Mouse (Mus musculus) forebrain, embryonic 14.5 days (tissue): ENCODE measurements at regions not wholly inside any gene's neighbourhood (a gene's known extent, or its start where the extent isn't known, plus 50 kb on each side); places are given as distances from the start of the nearest gene placed in this dataset.

ENCODE experiments used
- ATAC-seq: fragments of 200-750 bp; cut with Nextera tagmentation; 2 replicates; pipeline ENCODE4 v1.8.0; 2017; ENCODE audit warnings: mild to moderate bottlenecking, moderate library complexity
- DNase-seq: peaks from one replicate; pipeline ENCODE4 v3.0.0-alpha.2; 2015; ENCODE audit warnings: low spot score
- H3K27ac ChIP-seq: fragments of 300-500 bp; sonication (generic); 2 replicates; pipeline ENCODE4 v1.5.1; 2014; ENCODE audit warnings: low read depth, mild to moderate bottlenecking, control low read depth, low read length, moderate library complexity
- H3K27me3 ChIP-seq: fragments of 300-500 bp; sonication (generic); replicated peaks from 2 replicates; pipeline ENCODE4 v1.6.1; 2014; ENCODE audit warnings: low read length, control low read depth, mixed read lengths; ENCODE audit not compliant: control insufficient read depth, insufficient read depth
- H3K36me3 ChIP-seq: fragments of 300-500 bp; sonication (generic); 2 replicates; pipeline ENCODE4 v1.6.1; 2014; ENCODE audit warnings: low read length, control low read depth; ENCODE audit not compliant: control insufficient read depth, insufficient read depth
- H3K4me1 ChIP-seq: fragments of 300-500 bp; sonication (generic); 2 replicates; pipeline ENCODE4 v1.6.1; 2014; ENCODE audit warnings: antibody characterized with exemption, low read length, control low read depth; ENCODE audit not compliant: control insufficient read depth, insufficient read depth
- H3K4me2 ChIP-seq: fragments of 300-500 bp; sonication (generic); 2 replicates; pipeline ENCODE4 v1.6.1; 2014; ENCODE audit warnings: mild to moderate bottlenecking, control low read depth, low read length
- H3K4me3 ChIP-seq: fragments of 300-500 bp; sonication (generic); 2 replicates; pipeline ENCODE4 v1.5.1; 2014; ENCODE audit warnings: low read depth, low read length, control low read depth
- H3K9ac ChIP-seq: fragments of 300-500 bp; sonication (generic); 2 replicates; pipeline ENCODE4 v1.6.1; 2014; ENCODE audit warnings: mild to moderate bottlenecking, low read length, control low read depth, moderate library complexity
- H3K9me3 ChIP-seq: fragments of 300-500 bp; sonication (generic); replicated peaks from 2 replicates; pipeline ENCODE4 v1.6.1; 2016; ENCODE audit warnings: low read length, control low read depth, mixed read lengths; ENCODE audit not compliant: control insufficient read depth
- whole genome bisulfite sequencing: fragments of 180-500 bp; shearing (Covaris S2); extraction: QIAGEN DNeasy Blood & Tissue Kit; methylation state at CpG from one replicate; pipeline ENCODE4 v1.1.7; 2014; 5-methylcytosine and 5-hydroxymethylcytosine counted together

DNA sequence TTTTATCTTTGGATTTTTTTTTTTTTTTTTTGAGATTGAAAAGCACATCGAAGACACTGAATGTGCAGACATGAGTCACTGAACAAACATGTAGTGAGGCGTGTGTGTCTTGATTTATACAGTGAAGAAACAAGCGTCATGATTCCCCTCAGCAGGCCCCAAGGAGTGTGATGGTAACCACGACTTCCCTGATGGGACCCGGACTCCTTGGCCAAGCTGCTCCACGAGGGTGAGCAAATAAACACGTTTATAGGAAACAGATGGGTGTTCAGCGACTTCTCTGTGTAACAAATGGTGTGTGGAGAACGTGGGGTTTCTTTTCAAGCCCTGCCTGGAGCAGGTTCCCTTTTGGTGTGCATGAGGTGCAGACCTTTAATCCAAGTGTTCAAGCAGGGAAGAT is 228.9 kb upstream of the Elac2 start:
- H3K4me3 ChIP-seq, result no peak overlapping the region
- WGBS, result 61% methylated on average over 9 of the region's 9 CpGs
- H3K27ac ChIP-seq, result no peak overlapping the region
- H3K4me1 ChIP-seq, result no peaks in the 10 kb centered on the region
- H3K9me3 ChIP-seq, result no peaks in the 10 kb centered on the region
- H3K9ac ChIP-seq, result no peak overlapping the region
- no peak for ATAC-seq
- H3K27me3 ChIP-seq, result no peaks in the 10 kb centered on the region
- H3K36me3 ChIP-seq, result no peaks in the 10 kb centered on the region
- H3K4me2 ChIP-seq, result no peak overlapping the region
- DNase-seq, result no peak

DNA sequence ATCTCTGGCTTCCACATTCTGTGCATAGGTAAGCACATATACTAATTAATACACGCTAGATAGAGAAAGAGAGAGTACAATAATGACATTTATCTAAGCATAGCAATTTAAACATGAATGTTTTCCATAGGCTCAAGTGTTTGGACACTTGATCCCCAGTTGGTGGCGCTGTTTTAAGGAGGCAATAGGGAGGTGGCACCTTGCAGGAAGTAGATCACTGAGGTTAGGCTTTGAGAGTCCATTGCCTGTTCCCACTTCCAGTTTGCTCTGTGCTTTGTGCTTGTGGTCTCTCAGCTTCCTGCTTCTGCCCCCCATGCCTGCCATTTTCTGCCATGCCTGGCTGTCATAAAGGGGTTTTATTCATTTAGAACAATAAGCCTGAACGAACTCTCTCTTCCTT is 226.5 kb upstream of the Elac2 start:
- DNase-seq (no peak), ATAC-seq (no peak)
- Histone ChIP-seq H3K27ac (no peak overlapping the region), H3K9me3 (no peaks in the 10 kb centered on the region), H3K4me3 (no peak overlapping the region), H3K9ac (no peak overlapping the region), H3K27me3 (no peaks in the 10 kb centered on the region), H3K4me1 (no peaks in the 10 kb centered on the region), H3K36me3 (no peaks in the 10 kb centered on the region), H3K4me2 (no peak overlapping the region)
- WGBS, result 54% methylated on average over 3 of the region's 3 CpGs

DNA sequence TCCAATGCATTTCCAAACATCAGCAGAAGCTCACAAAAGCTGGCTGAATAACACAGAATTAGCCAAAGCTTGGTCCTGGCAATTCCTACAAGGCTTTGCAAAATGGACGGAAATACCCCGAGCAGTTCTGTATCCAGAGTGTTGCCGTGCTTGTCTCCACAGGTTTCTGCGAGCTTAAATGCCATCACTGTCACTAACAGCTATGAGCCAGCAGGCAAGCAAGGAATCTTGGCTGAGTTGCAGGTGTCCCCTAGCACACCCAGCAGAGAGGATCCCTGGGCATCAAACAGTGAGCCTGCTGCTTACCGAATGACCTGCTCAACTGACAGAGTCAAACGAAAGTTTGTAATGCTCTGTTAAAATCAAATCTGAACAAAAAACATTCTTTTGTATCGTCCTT is 226.0 kb upstream of the Elac2 start:
- Histone ChIP-seq H3K4me3 (no peak overlapping the region), H3K4me1 (no peaks in the 10 kb centered on the region), H3K36me3 (no peaks in the 10 kb centered on the region), H3K27ac (no peak overlapping the region), H3K9ac (no peak overlapping the region), H3K4me2 (no peak overlapping the region), H3K9me3 (no peaks in the 10 kb centered on the region), H3K27me3 (no peaks in the 10 kb centered on the region)
- 49% methylated on average over 7 of the region's 7 CpGs for WGBS
- no peak for ATAC-seq
- peak; percentile 13 for DNase-seq

DNA sequence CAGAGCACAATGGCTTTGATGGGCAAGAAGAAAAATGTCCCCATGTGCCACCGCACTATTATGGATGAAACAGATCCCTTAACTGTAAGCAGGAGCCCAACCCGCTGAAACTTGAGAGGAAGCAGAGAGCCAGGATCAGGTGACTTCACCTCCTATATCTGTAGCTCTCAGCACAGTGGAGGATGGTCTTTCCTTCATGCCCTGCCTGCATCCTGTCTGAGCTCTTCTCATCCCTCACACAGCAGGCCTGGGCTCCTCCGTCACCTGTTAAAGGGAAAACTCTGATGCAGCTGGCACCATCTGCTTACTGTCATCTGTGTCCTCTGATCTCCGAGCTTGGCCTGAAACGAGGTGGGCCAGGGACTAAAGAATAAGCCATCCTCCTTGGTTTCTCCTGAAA is 224.8 kb upstream of the Elac2 start:
- no peak overlapping the region for H3K27ac ChIP-seq
- H3K4me3 ChIP-seq, result no peak overlapping the region
- H3K4me2 ChIP-seq, result no peak overlapping the region
- no peaks in the 10 kb centered on the region for H3K27me3 ChIP-seq
- no peaks in the 10 kb centered on the region for H3K36me3 ChIP-seq
- DNase-seq (no peak), ATAC-seq (no peak)
- 75% methylated on average over 5 of the region's 5 CpGs for WGBS
- H3K9me3 ChIP-seq, result no peaks in the 10 kb centered on the region
- H3K4me1 ChIP-seq, result no peaks in the 10 kb centered on the region
- no peak overlapping the region for H3K9ac ChIP-seq

DNA sequence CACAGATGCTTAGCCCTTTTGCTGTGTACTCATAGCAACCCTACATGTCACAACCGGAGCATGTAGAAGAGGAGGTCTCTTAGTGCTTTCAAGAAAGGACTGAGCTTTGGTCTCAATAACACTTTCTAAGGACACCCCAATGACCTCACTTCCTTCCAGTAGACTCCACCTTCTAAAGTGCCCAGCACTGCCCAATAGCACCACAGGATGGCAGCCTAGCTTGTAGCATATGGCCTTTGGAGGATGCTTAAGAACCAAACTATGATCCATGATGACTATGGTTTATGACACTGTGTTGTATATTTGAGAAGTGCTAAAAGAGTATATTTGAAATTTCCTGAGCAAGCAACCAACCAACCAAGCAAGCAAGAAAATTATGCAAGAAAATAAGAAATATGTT is 223.3 kb upstream of the Elac2 start:
- Histone ChIP-seq H3K9me3 (no peaks in the 10 kb centered on the region), H3K4me2 (no peak overlapping the region), H3K27ac (no peak overlapping the region), H3K27me3 (no peaks in the 10 kb centered on the region), H3K4me3 (no peak overlapping the region), H3K9ac (no peak overlapping the region), H3K36me3 (no peaks in the 10 kb centered on the region), H3K4me1 (no peaks in the 10 kb centered on the region)
- no peak for ATAC-seq
- DNase-seq, result no peak
- 88% methylated on average over 1 of the region's 1 CpGs for WGBS

- DNase-seq, result no peak
- no peak overlapping the region for H3K4me2 ChIP-seq
- H3K9ac ChIP-seq, result no peak overlapping the region
- no peaks in the 10 kb centered on the region for H3K9me3 ChIP-seq
- 90% methylated on average over 3 of the region's 3 CpGs for WGBS
- no peak overlapping the region for H3K27ac ChIP-seq
- ATAC-seq, result no peak
- no peaks in the 10 kb centered on the region for H3K36me3 ChIP-seq
- H3K4me3 ChIP-seq, result no peak overlapping the region
- 0 out of 2 replicates have a peak, but pooled peaks cover 6% of the 10 kb centered on the region for H3K4me1 ChIP-seq
- no peaks in the 10 kb centered on the region for H3K27me3 ChIP-seq
Observed at GRCm38 (mm10) chr11:64760626-64761025, 218.2 kb upstream of the Elac2 start.

DNA sequence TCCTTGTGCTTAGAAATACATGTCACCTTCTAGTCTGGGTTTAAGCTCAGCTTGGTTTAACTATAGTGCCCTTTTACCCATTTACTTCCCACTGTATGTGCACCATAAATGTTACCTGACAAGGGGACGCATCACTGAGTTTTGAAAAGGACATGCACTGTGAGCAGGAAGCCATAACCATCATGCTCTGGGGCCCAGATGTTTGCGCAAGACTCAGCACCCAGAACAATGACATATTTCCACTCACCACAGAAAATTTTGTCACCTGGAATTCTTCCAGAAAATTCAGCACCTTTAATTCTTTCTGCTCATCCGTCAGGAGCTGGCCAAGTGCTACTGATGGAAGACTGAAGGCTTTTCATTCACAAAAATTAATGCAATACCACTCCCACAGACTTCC is 216.1 kb upstream of the Elac2 start:
- 89% methylated on average over 3 of the region's 3 CpGs for WGBS
- Histone ChIP-seq H3K9me3 (no peaks in the 10 kb centered on the region), H3K4me1 (0 out of 2 replicates have a peak, but pooled peaks cover 6% of the 10 kb centered on the region), H3K27ac (no peak overlapping the region), H3K4me2 (no peak overlapping the region), H3K9ac (no peak overlapping the region), H3K27me3 (no peaks in the 10 kb centered on the region), H3K36me3 (no peaks in the 10 kb centered on the region), H3K4me3 (no peak overlapping the region)
- no peak for ATAC-seq
- no peak for DNase-seq

DNA sequence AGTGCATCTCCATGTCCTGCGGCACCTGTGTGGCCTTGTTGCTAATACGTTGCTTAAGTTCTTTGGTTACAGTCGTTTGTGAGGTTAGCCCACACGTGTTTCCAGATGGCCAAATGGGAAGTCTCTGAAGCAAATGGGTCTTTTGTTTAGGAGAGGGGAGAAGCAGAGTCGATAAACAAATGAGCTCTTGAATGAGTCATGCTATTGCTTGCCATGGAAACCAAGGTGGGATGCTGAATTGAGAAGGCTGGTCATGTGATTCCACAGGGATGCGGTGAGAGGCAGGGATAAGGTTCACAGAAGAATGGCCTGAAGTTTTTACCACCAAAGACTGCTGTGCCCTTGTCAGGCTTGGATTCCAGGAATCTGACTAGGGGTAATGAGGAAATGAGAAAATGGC is 214.8 kb upstream of the Elac2 start:
- Histone ChIP-seq H3K27ac (no peak overlapping the region), H3K4me2 (no peak overlapping the region), H3K27me3 (no peaks in the 10 kb centered on the region), H3K4me1 (0 out of 2 replicates have a peak, but pooled peaks cover 6% of the 10 kb centered on the region), H3K9ac (no peak overlapping the region), H3K4me3 (no peak overlapping the region), H3K36me3 (no peaks in the 10 kb centered on the region), H3K9me3 (no peaks in the 10 kb centered on the region)
- WGBS, result 13% methylated on average over 6 of the region's 6 CpGs
- peak; percentile 52 for DNase-seq
- ATAC-seq, result no peak

- Histone ChIP-seq H3K4me2 (no peak overlapping the region), H3K4me1 (no peaks in the 10 kb centered on the region), H3K27ac (no peak overlapping the region), H3K9ac (no peak overlapping the region), H3K9me3 (no peaks in the 10 kb centered on the region), H3K4me3 (no peak overlapping the region), H3K36me3 (no peaks in the 10 kb centered on the region), H3K27me3 (no peaks in the 10 kb centered on the region)
- no peak for ATAC-seq
- 87% methylated on average over 5 of the region's 5 CpGs for WGBS
- no peak for DNase-seq
Observed at GRCm38 (mm10) chr11:64776691-64777090, 202.1 kb upstream of the Elac2 start.
